In the genomic region with DNA sequence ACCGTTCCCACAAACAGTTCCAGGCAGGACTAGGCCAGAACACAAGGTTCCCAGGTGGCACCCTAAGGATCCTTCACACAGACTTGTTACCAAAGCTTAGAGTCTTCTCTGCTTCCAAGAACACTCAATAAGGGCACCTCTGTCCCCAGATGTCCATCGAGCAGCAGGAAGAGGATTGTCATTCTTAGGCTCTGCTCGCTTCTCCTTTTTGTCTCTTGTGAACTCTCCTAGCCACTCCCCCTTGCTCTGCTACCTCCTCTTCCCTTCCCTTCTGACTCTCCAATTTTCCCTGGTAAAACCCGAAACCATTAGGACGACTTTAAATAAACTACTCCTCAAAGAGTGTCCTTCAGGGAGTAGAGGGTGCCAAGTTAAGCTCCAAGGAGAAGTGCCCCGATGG, we compare ENCODE assay signal across 22 mouse cellular contexts.
"Had no signal": no experiment of that assay in that cellular context is flagged by ENCODE, and none has a peak within 500 bp of the region (broad histone marks: within the 10 kb centered on the region; RNA-seq: fewer than 3 reads in every experiment).

No protein-coding gene starts in this region.

- H3K27ac ChIP-seq: kidney, postnatal 0 days; layer of hippocampus, adult 2 months; liver, embryonic 14.5 days; macrophage; midbrain, embryonic 12.5 days; midbrain, embryonic 15.5 days; neural tube, embryonic 13.5 days had no signal

- H3K4me3 ChIP-seq: layer of hippocampus, adult 2 months; midbrain, embryonic 12.5 days; midbrain, embryonic 15.5 days; myocyte; neural tube, embryonic 13.5 days had no signal

- H3K9ac ChIP-seq: liver, embryonic 14.5 days; liver, postnatal 0 days; lung, embryonic 14.5 days; midbrain, embryonic 12.5 days; midbrain, embryonic 15.5 days; neural tube, embryonic 13.5 days had no signal

- H3K4me1 ChIP-seq: midbrain, embryonic 15.5 days; neural tube, embryonic 13.5 days had no signal

- H3K4me2 ChIP-seq: liver, embryonic 11.5 days; lung, embryonic 14.5 days; midbrain, embryonic 12.5 days; midbrain, embryonic 15.5 days; neural tube, embryonic 13.5 days had no signal

- ATAC-seq: intestine, postnatal 0 days; liver, postnatal 0 days; lung, postnatal 0 days; midbrain, embryonic 15.5 days had no signal

- H3K36me3 ChIP-seq: midbrain, embryonic 12.5 days; midbrain, embryonic 15.5 days; neural tube, embryonic 13.5 days had no signal

- H3K9me3 ChIP-seq: midbrain, embryonic 12.5 days; midbrain, embryonic 15.5 days; neural tube, embryonic 13.5 days had no signal

- DNase-seq: kidney, adult 2 months; kidney, postnatal 25 days; layer of hippocampus, adult 9-11 months; liver, postnatal 0 days; lung, embryonic 14.5 days; retina, postnatal 1 day; right cerebral cortex, postnatal 25 days; spleen, adult 18-20 months; thymus, adult 2 months; thymus, postnatal 14 days; thymus, postnatal 4 days had no signal
